Mouse (Mus musculus) layer of hippocampus, postnatal 25 days (tissue): ENCODE measurements at regions not wholly inside any gene's neighbourhood (a gene's known extent, or its start where the extent isn't known, plus 50 kb on each side); places are given as distances from the start of the nearest gene placed in this dataset.
"Not testable (repeated sequence)": the region's sequence is repeated elsewhere in the genome, so short reads cannot be mapped to it uniquely, and the experiment has no call there.

Experiments
- DNase-seq, 2 experiments: peaks; one replicate each; pipeline ENCODE4 v3.0.0; 2022; ENCODE audit warnings: mixed read lengths in 2 of 2, low spot score in 1 of 2; ENCODE audit errors: extremely low spot score in 1 of 2

GRCm38 (mm10) chr1:124517543-124518171 is 472.3 kb upstream of the Dpp10 start:
- peak in 1 of 2 experiments; percentile 10 for DNase-seq

DNA sequence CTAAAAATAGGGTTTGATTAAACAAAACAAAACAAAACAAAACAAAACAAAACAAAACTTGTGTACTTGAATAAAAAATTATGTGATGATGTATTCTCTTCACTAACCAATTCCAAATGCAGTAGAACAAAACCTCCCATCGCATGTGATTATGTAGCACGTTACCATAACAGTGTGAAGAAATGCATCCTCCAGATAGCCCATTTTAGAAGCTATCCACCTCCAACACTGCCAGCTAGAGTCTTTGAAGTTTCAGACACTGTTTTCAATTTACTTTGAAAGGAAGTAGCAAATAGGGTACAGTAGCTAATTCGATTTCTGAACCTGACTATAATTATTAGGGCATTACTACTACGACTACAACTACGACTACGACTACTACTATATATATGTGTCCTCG is 465.1 kb upstream of the Dpp10 start:
- DNase-seq: no peak

- no peak for DNase-seq
Measured at GRCm38 (mm10) chr1:124488456-124488855, 443.1 kb upstream of the Dpp10 start.

GRCm38 (mm10) chr1:124487965-124488364 is 442.6 kb upstream of the Dpp10 start:
- DNase-seq: no peak

DNA sequence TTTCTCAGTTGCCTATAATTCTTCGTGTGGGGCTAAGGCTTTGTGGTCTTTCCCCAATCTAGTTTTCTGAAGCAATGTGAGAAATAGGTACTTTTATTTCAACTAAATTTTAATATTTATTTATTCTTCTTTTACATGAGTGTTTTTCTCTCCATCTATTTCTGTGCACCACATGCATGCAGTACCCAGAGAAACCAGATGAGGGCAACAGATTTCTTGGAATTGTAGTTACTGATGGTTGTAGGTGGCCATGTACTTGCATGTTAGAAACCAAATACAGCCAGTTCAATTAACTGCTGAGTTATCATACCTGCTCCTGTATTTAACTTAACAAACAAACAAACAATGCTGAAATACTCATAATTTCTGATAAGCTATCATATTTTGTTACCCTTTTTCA is 404.8 kb upstream of the Dpp10 start:
- DNase-seq: peak in 1 of 2 experiments; percentile 33

DNA sequence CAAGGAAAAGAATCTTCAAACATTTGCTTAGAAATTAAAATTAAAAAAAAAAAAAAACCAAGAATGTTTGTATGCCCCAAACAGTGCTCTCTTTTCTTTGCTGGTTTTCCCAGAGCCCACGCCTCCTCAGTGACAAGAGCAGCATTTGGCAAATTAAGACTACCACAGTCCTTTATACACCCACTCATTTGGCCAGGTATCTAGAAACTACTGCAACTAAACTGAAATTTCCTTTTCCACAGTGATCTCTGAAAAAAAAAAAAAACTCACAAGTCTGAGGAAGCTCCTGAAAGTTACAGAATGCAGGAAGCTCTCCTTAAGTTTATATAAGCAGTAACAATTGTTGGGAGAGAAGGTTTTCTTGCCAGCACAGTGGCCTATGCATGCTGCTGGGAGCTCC is 394.2 kb upstream of the Dpp10 start:
- no peak for DNase-seq

DNA sequence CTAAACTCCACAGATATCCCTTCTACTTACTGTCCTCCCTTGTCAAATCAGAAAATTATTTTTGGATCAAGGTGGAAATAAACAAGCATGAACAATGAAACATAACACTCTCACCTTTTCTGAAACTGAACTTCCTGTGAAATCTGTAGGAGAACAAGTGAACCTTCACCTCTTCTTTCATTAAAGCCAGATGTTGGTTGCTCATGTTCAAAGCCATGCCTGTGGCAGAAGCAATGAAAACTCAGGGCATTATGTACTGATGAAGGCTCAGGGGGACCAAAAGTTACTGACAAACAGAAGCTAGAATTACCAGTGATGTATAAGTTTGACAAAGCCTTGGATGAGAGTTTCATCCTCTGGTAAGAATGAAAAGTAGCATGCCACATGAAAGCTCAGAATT is 390.5 kb upstream of the Dpp10 start:
- DNase-seq: no peak

- DNase-seq: no peak
Measured at GRCm38 (mm10) chr1:124429583-124429982, 384.2 kb upstream of the Dpp10 start.

GRCm38 (mm10) chr1:124416762-124417161 is 371.4 kb upstream of the Dpp10 start:
- DNase-seq: no peak

DNA sequence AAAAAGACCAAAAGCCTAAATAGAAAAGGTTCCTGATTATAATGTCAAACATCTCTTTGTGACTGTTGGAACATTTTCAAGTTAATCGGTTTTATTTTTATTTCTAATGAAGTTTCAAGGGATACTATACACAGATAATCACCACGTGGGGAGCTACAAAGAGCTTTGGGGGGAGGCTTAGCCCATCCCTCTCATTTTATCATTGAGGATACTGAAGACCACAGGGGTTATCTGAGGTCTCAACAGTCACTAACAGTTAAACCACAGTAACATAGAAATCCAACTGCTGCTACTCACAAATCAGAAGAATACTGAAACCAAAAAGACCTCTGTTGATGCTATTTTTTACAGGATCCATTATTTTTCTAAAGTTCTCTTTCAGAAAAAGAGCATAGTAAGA is 364.9 kb upstream of the Dpp10 start:
- no peak for DNase-seq

- no peak for DNase-seq
Measured at GRCm38 (mm10) chr1:124409781-124410180, 364.4 kb upstream of the Dpp10 start.

DNA sequence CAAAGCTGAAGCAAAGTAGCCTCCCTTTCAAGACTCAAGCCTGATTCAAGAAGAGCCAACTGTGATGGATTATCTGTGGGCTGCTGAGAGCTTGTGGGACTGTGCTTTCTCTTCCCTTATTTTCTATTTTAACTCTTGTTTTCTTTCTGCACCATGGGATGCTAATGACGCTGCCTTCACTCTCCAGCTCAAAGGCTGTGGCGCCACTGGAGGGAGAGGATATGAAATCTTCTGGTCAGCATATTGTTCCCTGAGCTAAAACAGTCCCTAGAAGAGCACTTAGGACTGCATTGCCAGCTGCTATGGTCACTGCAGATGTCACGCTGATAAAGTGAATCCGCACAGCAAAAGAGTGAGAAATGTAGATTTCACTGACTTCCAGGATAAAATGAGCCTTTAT is 324.2 kb upstream of the Dpp10 start:
- no peak for DNase-seq

DNA sequence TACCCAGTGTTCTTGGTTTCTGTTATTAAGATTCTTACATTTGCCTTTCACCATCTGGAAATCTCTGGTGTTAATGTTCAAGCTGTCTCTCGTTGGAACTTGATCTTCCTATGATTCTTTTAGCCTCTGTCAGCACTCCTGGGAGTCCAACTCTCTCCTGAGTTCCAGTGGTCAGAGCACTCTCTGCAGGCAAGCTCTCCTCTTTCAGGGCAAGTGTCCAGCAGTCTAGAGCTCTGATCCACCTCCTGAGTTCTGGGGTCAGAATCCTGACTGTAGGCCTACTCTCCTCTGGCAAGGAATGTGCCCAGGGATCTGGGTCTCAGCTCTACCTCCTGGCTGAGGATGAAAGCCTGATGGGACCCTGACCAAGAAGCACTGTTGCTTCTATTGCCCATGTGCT is 303.1 kb upstream of the Dpp10 start:
- DNase-seq: not testable (repeated sequence)

GRCm38 (mm10) chr1:124339444-124339843 is 294.1 kb upstream of the Dpp10 start:
- no peak for DNase-seq

DNA sequence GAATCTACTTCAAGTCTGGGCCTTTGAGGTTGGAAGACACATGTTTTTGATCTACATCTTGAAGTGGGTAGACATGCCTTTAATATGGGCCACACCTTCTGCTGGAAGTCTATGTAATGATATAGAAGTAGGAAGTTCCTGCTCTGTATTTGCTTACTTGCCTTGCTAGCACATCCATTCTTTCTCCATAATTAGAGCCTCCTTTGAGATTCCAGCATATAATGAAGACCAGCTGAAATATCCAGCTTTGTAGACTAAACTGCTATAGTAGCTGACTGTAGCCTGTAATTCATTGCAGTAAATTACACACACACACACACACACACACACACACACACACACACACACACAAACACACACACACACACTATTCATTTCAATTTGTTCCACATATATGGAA is 293.3 kb upstream of the Dpp10 start:
- no peak for DNase-seq

- DNase-seq: no peak
Measured at GRCm38 (mm10) chr1:124332294-124332693, 286.9 kb upstream of the Dpp10 start.
